Mouse (Mus musculus): ENCODE measurements around the gene Sertad1. TPM values are rescaled to one million over a fixed set of nuclear protein-coding genes. Genes with fewer than 3 reads are reported as not detected.
A peak's percentile ranks its signal among the peaks of the same experiment; 100 is the strongest.

Gene Sertad1
- 17.5 TPM in 2 replicates for polyA plus RNA-seq (2016; fragmentation: Nextera tagmentation; extraction: Ambion mirVana)

DNA sequence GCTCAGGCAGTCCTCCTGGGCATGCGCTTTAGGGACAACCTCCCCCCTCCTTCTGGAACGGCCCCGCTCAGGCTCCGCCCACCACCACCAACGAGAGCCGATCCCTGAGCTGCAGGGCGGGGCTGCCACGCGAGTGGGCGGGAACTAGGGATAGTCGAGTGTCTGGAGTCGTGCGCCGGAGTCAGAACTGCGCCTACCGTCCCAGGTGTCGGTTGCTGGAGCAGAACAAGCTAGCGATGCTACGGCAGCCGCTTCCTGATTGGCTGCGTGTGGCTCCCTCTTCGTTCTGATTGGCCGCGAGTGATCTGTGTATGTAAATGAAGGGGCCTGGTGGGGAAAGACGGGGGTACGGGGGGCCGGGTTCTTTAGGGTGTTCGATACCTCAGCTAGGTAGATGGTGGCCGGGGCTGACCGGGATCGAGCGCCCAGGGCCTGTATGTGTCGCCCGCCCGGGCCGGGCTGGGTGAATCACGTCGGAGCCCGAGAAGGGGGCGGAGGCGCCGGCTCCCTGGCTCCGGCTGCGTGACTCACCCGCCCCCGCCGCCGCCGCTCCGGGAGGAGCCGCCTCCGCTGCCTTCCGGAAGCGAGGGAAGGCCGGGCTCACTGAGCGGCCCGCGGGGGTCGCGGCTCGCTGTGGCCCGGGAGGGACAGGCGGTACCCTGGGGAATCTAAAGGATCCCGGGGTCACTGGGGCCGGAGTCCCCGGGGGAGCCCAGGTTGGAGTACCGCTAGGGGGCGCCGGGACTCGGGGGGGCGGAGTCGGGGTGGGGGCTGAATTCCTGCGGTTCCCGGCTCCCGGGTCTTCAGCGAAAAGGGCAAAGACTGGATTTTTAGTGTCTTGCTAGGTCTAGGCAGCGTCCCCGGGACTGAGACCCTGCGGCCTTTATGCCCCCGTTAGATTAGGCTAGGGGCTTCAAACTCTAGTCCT is at the start of gene Sertad1:
TSS of gene Sertad1 (plus strand) at position 141 of the 928 bp plus-strand sequence.
- Histone ChIP-seq H3K9me3 (replicated peaks) (no peaks in the 10 kb centered on the region), H3K36me3 (peaks cover 5% of the 10 kb centered on the region; the same call in 1 of the 2 replicates), H3K9ac (peak within 1 kb of the TSS; percentile 83), H3K4me3 (peak within 1 kb of the TSS; percentile 73), H3K4me2 (replicated peaks) (peak within 1 kb of the TSS; percentile 55), H3K27me3 (peaks cover 18% of the 10 kb centered on the region; the same call in 1 of the 2 replicates), H3K27ac (peak within 1 kb of the TSS; percentile 93), H3K4me1 (peaks cover 21% of the 10 kb centered on the region)
- under 1% methylated on average over 63 of the region's 80 CpGs for WGBS
- peak; percentile 97 for ATAC-seq (ENCODE audit: low FRiP score)

- no peak overlapping the region for H3K4me2 ChIP-seq (replicated peaks)
- no peak overlapping the region for H3K4me3 ChIP-seq
- H3K27ac ChIP-seq, result no peak overlapping the region
- no peaks in the 10 kb centered on the region for H3K36me3 ChIP-seq
- H3K4me1 ChIP-seq, result no peaks in the 10 kb centered on the region
- WGBS, result 56% methylated on average over 5 of the region's 5 CpGs
- H3K27me3 ChIP-seq, result peaks cover 34% of the 10 kb centered on the region
- H3K9ac ChIP-seq, result no peak overlapping the region
- ATAC-seq (ENCODE audit: low FRiP score), result no peak
- H3K9me3 ChIP-seq (replicated peaks), result peaks cover 4% of the 10 kb centered on the region; the same call in 1 of the 2 replicates
These were observed 49.2 kb upstream of the Sertad1 start for GRCm38 (mm10) chr7:27437544-27437943.

GRCm38 (mm10) chr7:27440014-27440413 is 46.7 kb upstream of the Sertad1 start:
- 75% methylated on average over 4 of the region's 4 CpGs for WGBS
- H3K4me2 ChIP-seq (replicated peaks), result no peak overlapping the region
- no peak for ATAC-seq (ENCODE audit: low FRiP score)
- H3K36me3 ChIP-seq, result no peaks in the 10 kb centered on the region
- H3K9ac ChIP-seq, result no peak overlapping the region
- peaks cover 18% of the 10 kb centered on the region for H3K27me3 ChIP-seq
- no peaks in the 10 kb centered on the region for H3K4me1 ChIP-seq
- H3K4me3 ChIP-seq, result no peak overlapping the region
- peaks cover 4% of the 10 kb centered on the region; the same call in 1 of the 2 replicates for H3K9me3 ChIP-seq (replicated peaks)
- no peak overlapping the region for H3K27ac ChIP-seq

DNA sequence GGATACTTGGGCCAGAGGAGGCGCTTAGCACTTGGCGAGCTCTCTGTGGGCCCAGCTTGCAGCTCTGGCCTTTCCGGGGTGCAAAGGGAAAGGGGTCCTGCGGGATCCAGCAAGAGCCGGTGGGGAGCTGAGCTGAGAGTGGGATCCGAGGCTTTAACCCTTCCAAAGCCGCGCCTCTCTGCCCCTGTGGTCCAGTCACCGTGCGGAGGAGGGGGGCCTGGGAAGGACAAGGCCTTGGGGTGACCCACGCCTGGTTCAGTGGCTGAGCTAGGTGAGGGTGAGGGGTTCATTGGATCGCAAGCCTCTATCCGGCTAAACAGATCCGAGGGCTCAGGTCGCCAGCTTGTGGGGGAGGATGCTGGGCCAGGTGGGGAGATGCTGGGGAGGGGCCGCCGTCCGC is 40.7 kb upstream of the Sertad1 start:
- peaks cover 10% of the 10 kb centered on the region; the same call in 1 of the 2 replicates for H3K4me1 ChIP-seq
- no peaks in the 10 kb centered on the region for H3K9me3 ChIP-seq (replicated peaks)
- H3K27ac ChIP-seq, result 0 out of 2 replicates have a peak overlapping the region, but pooled peaks have one; percentile 8
- H3K4me2 ChIP-seq (replicated peaks), result peak overlapping the region; percentile 90
- H3K4me3 ChIP-seq, result peak overlapping the region; percentile 47
- 3% methylated on average over 13 of the region's 18 CpGs for WGBS
- H3K9ac ChIP-seq, result peak overlapping the region; percentile 74
- no peak for ATAC-seq (ENCODE audit: low FRiP score)
- peaks cover 37% of the 10 kb centered on the region for H3K27me3 ChIP-seq
- H3K36me3 ChIP-seq, result no peaks in the 10 kb centered on the region

DNA sequence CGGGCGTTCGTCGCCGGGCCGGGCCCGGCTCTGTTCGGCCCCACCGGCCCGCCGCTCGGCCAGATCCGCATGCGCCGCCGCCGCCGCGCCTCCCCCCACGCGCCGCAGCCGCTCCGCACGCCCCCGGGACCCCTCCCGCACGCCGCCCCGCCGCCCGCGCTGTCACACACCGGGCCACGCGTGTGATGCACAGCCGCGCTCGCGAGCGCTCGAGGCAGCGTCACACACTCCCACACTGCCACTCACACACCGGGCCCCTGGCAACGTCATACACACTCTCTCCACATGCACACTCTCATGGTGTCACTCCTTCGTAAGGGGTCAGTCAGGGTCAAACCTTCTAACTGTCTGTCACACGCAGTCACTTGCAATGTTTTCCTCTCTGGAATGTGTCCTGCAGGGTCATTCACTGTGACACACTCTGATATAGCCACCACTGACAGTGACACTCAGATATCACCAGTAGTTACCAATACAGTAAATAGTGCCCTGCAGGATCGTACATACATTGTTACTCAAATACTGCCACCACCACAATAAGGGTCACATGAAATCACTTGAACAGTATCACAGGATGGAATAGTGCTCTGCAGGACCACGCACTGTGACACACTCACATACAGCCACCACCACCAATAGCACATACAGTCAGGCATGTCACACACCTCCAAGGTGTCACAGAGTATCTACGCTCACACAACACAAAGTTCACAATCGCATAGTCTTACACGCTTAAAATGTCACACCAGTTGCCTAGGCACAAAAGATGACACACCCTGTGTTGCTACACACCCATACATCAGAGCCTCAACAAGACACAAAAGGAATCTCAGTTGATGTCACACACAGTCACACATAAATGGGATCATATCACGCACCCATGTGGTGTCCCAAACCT is 39.9 kb upstream of the Sertad1 start:
- 0 out of 2 replicates have a peak overlapping the region, but pooled peaks have one; percentile 8 for H3K27ac ChIP-seq
- peak; percentile 39 for ATAC-seq (ENCODE audit: low FRiP score)
- H3K27me3 ChIP-seq, result peaks cover 37% of the 10 kb centered on the region
- H3K4me2 ChIP-seq (replicated peaks), result peak overlapping the region; percentile 90
- H3K4me3 ChIP-seq, result peak overlapping the region; percentile 47
- peaks cover 10% of the 10 kb centered on the region; the same call in 1 of the 2 replicates for H3K4me1 ChIP-seq
- H3K36me3 ChIP-seq, result no peaks in the 10 kb centered on the region
- peak overlapping the region; percentile 74 for H3K9ac ChIP-seq
- no peaks in the 10 kb centered on the region for H3K9me3 ChIP-seq (replicated peaks)
- 16% methylated on average over 23 of the region's 53 CpGs for WGBS

DNA sequence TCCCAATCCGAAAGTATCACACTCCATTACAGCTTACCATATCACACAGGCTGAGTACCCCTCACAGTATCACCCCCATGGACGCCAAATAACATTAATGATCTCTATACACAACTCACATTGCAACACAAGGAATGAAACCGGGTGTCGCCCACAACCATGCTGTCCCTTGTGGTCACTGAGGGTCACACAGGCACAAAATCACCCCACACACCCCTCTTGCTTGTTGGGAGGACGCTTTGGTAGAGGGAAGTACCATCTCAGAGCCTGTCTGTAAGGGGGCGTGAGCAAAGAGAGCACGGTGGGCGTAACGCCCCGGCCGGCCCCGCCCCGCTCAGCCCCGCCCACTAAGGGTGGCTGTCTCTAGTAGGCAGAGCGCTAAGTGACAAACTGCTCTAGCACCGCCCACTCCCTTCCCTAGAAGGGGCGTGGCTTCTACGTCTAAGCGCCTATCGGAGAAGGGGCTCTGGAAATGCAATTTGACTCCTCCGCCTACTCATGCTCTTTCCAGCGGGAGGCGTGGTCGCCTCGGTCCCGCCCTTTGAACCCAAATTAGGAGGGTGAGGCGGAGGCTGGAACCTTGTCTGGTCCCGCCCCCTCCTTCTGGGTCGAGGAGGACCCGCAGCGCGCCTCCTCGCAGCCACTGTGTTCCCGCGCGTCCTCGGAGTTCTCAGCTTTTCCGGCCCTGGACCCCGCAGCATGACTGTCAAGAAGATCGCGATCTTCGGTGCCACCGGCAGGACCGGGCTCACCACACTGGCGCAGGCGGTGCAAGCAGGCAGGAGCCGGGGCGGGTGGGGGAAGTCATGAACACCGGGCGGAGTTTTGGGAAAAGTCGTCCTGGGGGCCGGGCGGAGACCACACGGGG is 39.1 kb upstream of the Sertad1 start, which contains the start of the genes Sptbn4 and Blvrb:
TSS of gene Sptbn4 (minus strand) at position 268 of the 868 bp plus-strand sequence.
TSS of gene Blvrb (plus strand) at position 560 of the 868 bp plus-strand sequence.
- H3K27ac ChIP-seq, result 0 out of 2 replicates have a peak within 1 kb of the TSS, but pooled peaks have one; percentile 8
- H3K4me1 ChIP-seq, result peaks cover 10% of the 10 kb centered on the region; the same call in 1 of the 2 replicates
- no peaks in the 10 kb centered on the region for H3K36me3 ChIP-seq
- peak; percentile 95 for ATAC-seq (ENCODE audit: low FRiP score)
- peak within 1 kb of the TSS; percentile 74 for H3K9ac ChIP-seq
- H3K4me2 ChIP-seq (replicated peaks), result peak within 1 kb of the TSS; percentile 90
- WGBS, result 1% methylated on average over 54 of the region's 54 CpGs
- H3K9me3 ChIP-seq (replicated peaks), result no peaks in the 10 kb centered on the region
- H3K4me3 ChIP-seq, result peak within 1 kb of the TSS; percentile 47
- H3K27me3 ChIP-seq, result peaks cover 37% of the 10 kb centered on the region

DNA sequence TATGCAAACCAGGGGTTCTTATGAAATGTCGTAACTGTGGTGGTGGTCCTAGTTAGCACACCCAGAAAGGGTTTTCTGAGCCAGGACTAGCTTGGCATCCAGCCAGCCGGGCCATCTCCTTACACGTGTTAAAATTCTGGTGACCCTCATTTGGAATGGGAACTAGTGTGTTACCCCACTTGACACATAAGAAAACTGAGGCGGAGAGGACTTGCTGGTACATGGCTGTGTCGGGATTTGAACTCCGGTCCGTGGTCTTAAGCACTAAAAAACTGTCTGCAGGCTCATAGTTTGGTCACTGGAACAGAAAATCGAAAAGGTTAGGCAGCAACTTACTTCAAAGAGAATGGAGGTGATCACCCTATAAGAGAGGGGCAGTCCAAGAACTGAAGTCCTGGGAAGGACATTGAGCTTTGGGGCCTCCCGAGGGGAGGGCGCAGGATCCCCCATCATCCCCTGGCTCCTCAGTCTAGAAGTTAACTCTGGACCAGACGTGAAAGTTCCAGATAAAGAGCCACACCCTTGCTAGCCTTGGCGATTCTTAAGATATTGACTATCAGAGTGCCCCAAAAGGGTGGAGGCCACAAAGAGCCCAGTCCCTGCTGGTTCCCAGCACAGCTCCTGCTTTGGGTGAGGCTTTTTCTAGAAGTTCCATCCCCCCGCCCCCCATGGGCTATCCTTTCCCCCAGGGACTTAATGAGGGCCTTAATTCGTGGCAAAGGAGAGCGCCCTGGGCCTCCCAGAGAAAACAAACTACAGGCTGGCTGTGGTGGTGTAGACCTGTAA is 38.1 kb upstream of the Sertad1 start:
- 58% methylated on average over 15 of the region's 15 CpGs for WGBS
- H3K4me2 ChIP-seq (replicated peaks), result peak overlapping the region; percentile 90
- H3K27me3 ChIP-seq, result peaks cover 37% of the 10 kb centered on the region
- H3K36me3 ChIP-seq, result no peaks in the 10 kb centered on the region
- H3K4me3 ChIP-seq, result peak overlapping the region; percentile 41
- H3K4me1 ChIP-seq, result peaks cover 10% of the 10 kb centered on the region; the same call in 1 of the 2 replicates
- no peak overlapping the region for H3K27ac ChIP-seq
- no peaks in the 10 kb centered on the region for H3K9me3 ChIP-seq (replicated peaks)
- peak overlapping the region; percentile 57; the same call in 1 of the 2 replicates for H3K9ac ChIP-seq
- no peak for ATAC-seq (ENCODE audit: low FRiP score)

DNA sequence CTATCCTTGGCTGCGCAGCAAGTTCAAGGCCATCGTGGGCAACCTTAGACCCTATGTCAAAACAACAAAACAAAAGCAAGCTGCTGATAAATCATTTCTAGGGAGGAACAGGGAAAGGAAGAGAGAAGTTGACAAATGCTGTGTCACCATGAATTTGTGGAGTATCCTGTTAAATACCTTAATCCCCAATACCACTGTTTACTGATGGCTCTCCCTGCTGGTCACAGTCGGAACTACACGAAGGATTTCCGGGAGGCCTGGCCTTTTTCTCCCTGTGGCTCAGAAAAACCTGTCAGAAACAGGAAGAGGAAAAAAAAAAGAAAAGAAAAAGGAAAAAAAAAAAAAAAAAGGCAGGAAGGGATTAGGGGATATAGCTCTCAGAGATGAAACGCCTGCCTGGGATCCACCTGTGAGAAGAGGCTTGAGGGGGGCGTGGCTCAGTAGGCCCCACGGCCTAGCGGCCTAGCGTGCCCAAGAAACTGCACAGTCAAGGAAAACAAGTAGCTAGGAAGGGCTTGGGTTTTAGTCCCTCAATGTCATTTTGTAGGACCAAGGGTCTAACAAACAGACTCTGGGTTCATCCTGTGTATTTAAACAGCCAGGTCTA is 37.4 kb upstream of the Sertad1 start:
- no peak overlapping the region for H3K9ac ChIP-seq
- ATAC-seq (ENCODE audit: low FRiP score), result no peak
- WGBS, result 65% methylated on average over 10 of the region's 10 CpGs
- H3K4me3 ChIP-seq, result no peak overlapping the region
- H3K4me2 ChIP-seq (replicated peaks), result no peak overlapping the region
- H3K27me3 ChIP-seq, result peaks cover 36% of the 10 kb centered on the region
- H3K27ac ChIP-seq, result no peak overlapping the region
- H3K36me3 ChIP-seq, result no peaks in the 10 kb centered on the region
- H3K4me1 ChIP-seq, result peaks cover 10% of the 10 kb centered on the region; the same call in 1 of the 2 replicates
- no peaks in the 10 kb centered on the region for H3K9me3 ChIP-seq (replicated peaks)

DNA sequence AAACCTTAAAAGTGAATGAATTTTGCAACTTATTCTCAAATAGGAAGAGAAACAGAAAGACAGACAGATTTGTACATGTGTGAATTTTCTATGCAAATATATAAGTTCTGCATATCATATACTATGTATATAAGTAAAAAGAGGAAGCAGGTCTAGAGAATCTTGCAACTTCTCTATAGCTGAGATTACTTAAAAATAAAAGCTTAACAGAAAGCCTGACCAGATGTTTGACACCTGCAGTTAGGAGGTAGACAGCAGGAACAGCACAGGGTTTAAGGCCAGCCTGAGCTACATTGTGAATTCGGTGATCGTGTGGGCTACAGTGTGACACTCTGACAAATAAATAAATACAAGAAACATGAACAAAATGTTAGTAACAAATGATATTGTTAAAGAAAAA is 35.4 kb upstream of the Sertad1 start:
- H3K4me1 ChIP-seq, result peaks cover 7% of the 10 kb centered on the region; the same call in 1 of the 2 replicates
- H3K27ac ChIP-seq, result no peak overlapping the region
- ATAC-seq (ENCODE audit: low FRiP score), result no peak
- H3K9me3 ChIP-seq (replicated peaks), result no peaks in the 10 kb centered on the region
- no peak overlapping the region for H3K9ac ChIP-seq
- H3K4me3 ChIP-seq, result no peak overlapping the region
- no peak overlapping the region for H3K4me2 ChIP-seq (replicated peaks)
- no peaks in the 10 kb centered on the region for H3K36me3 ChIP-seq
- H3K27me3 ChIP-seq, result peaks cover 17% of the 10 kb centered on the region
- WGBS, result 95% methylated on average over 2 of the region's 2 CpGs

GRCm38 (mm10) chr7:27452206-27452770 is 34.4 kb upstream of the Sertad1 start:
- Histone ChIP-seq H3K4me3 (no peak overlapping the region), H3K9me3 (replicated peaks) (no peaks in the 10 kb centered on the region), H3K9ac (no peak overlapping the region), H3K4me1 (peaks cover 2% of the 10 kb centered on the region; the same call in 1 of the 2 replicates), H3K4me2 (replicated peaks) (no peak overlapping the region), H3K27me3 (peaks cover 9% of the 10 kb centered on the region; the same call in 1 of the 2 replicates), H3K36me3 (no peaks in the 10 kb centered on the region), H3K27ac (no peak overlapping the region)
- 55% methylated on average over 13 of the region's 13 CpGs for WGBS
- no peak for ATAC-seq (ENCODE audit: low FRiP score)

Data from hindbrain, embryonic 12.5 days (tissue).